28 mouse cellular contexts compared by ENCODE assay signal in genomic region chr5:74955565-74955964, GRCm38 (mm10).
"Had no signal": no experiment of that assay in that cellular context is flagged by ENCODE, and none has a peak within 500 bp of the region (broad histone marks: within the 10 kb centered on the region; RNA-seq: fewer than 3 reads in every experiment).

No protein-coding gene starts in this region.

- H3K4me1 ChIP-seq: embryonic facial prominence, embryonic 12.5 days; forebrain, embryonic 12.5 days; forebrain, embryonic 15.5 days had no signal

- H3K9me3 ChIP-seq: embryonic facial prominence, embryonic 10.5 days; embryonic facial prominence, embryonic 12.5 days; embryonic facial prominence, embryonic 13.5 days; embryonic facial prominence, embryonic 15.5 days; forebrain, embryonic 10.5 days; forebrain, embryonic 12.5 days; forebrain, embryonic 13.5 days; forebrain, embryonic 15.5 days had no signal

- DNase-seq: cerebellum, adult 2 months; cerebellum, adult 8-10 months; cerebellum, adult 9-10 months; cerebellum, adult 9-11 months; cerebellum, postnatal 10 days; cerebellum, postnatal 14 days; cerebellum, postnatal 25 days; cerebellum, postnatal 36 days; embryo, embryonic 11 days; forebrain, postnatal 0 days; gastrocnemius, adult 2 months; gastrocnemius, postnatal 10 days; gastrocnemius, postnatal 14 days; gastrocnemius, postnatal 25 days; gastrocnemius, postnatal 36 days; heart, adult 18-20 months; heart, adult 2 months had no signal

- H3K36me3 ChIP-seq: embryonic facial prominence, embryonic 10.5 days; embryonic facial prominence, embryonic 12.5 days; embryonic facial prominence, embryonic 13.5 days; embryonic facial prominence, embryonic 15.5 days; forebrain, embryonic 10.5 days; forebrain, embryonic 12.5 days; forebrain, embryonic 15.5 days had no signal

- H3K27ac ChIP-seq: embryonic facial prominence, embryonic 10.5 days; embryonic facial prominence, embryonic 12.5 days; embryonic facial prominence, embryonic 13.5 days; embryonic facial prominence, embryonic 15.5 days; forebrain, embryonic 10.5 days; forebrain, embryonic 12.5 days; forebrain, embryonic 13.5 days; forebrain, embryonic 15.5 days; gastrocnemius, adult 2 months; heart, adult 2 months had no signal

- H3K4me2 ChIP-seq: embryonic facial prominence, embryonic 12.5 days; embryonic facial prominence, embryonic 13.5 days; embryonic facial prominence, embryonic 15.5 days; forebrain, embryonic 12.5 days; forebrain, embryonic 13.5 days; forebrain, embryonic 15.5 days had no signal

- H3K4me3 ChIP-seq: embryonic facial prominence, embryonic 10.5 days; embryonic facial prominence, embryonic 12.5 days; embryonic facial prominence, embryonic 13.5 days; embryonic facial prominence, embryonic 15.5 days; erythroblast, embryonic 14.5 days; forebrain, embryonic 10.5 days; forebrain, embryonic 12.5 days; forebrain, embryonic 13.5 days; forebrain, embryonic 15.5 days; gastrocnemius, adult 2 months; heart, adult 2 months had no signal

- H3K27me3 ChIP-seq: embryonic facial prominence, embryonic 13.5 days; embryonic facial prominence, embryonic 15.5 days had no signal

- ATAC-seq: forebrain, embryonic 13.5 days; forebrain, embryonic 14.5 days; forebrain, embryonic 15.5 days; forebrain, embryonic 16.5 days had no signal

- H3K9ac ChIP-seq: embryonic facial prominence, embryonic 12.5 days; embryonic facial prominence, embryonic 13.5 days; embryonic facial prominence, embryonic 15.5 days; forebrain, embryonic 12.5 days; forebrain, embryonic 13.5 days; forebrain, embryonic 15.5 days; forebrain, postnatal 0 days had no signal
